Mouse (Mus musculus) cerebellum, postnatal 10 days (tissue): ENCODE results near the gene Fam193b.
"Not testable (repeated sequence)": the region's sequence is repeated elsewhere in the genome, so short reads cannot be mapped to it uniquely, and the experiment has no call there.

Experiments used
- DNase-seq, 2 experiments: peaks; one replicate each; pipeline ENCODE4 v3.0.0; 2021; ENCODE audit warnings: mixed read lengths in 2 of 2

The Fam193b gene

DNA sequence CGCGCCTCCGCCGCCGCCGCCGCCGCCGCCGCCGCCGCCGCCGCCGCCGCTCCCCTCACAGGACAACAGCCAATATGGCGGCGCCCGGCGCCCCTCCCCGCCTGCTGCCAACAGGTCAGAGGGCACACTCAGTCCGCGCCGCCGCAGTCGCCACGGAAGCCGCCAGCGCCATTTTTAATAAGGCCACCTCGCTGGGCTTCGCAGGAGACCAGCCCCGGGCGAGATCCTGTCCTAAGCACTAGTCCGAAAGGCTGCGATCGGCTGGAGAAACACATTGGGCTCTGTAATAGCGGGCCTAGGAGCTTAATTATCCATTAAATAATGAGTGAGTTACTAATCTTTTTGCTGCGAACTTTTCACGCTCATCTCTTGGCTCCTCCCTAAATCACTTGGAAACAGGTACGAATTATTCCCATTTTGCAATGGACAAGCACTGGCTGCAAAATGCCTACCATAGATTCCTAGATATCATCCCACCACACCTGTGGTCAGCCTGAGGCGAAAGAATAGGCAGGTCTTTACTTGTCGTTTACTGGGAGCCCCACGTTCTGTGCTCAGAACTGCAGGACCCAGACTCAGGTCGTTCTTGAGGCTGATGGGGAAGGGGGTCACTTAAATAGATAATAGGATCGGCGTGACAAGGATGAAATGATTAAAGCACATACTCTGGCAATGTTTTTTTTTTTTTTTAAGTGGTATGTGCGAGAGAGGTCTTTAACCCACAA lies at the start of gene Fam193b:
Fam193b (minus strand) TSS at position 94 of the 725 bp plus-strand sequence.
- DNase-seq = peak; percentile 97 to 98

DNA sequence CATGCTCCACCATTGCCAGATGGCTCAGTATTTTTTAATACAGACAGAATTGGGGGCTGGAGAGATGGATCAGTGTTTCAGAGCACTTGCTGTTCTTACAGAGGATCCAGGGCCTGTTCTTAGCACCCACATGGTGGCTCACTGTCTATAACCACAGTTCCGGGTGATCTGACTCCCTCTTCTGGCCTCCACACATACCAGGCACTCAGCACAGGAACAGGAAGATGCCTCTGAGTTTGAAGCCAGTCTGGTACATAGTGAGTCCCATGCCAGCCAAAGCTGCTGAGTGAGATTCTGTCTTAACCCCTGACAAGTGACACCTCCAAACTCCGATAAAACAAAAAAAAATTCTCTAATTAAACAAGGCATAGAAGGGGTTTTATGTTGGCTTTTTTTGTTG lies 49.4 kb upstream of the Fam193b start:
- no peak for DNase-seq

DNA sequence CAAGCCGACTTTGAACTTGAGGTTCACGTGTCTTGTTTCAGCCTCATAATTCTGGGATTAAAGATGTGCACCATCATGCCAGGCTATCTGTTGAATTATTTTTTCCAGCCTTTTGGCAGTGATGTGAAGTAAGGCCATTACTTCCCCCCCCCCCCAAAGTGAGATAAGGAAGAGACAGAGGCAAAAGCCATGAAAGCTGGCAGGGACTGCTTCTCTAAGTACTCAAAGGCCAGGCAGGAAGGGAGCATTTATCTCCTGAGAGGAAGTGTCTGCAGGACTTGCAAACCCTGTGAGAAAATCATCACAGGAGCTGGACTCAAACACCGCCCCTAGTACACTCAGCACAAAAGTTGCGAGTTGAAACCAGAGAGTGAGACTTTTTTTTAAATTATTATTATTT lies 48.4 kb upstream of the Fam193b start:
- DNase-seq = no peak

DNA sequence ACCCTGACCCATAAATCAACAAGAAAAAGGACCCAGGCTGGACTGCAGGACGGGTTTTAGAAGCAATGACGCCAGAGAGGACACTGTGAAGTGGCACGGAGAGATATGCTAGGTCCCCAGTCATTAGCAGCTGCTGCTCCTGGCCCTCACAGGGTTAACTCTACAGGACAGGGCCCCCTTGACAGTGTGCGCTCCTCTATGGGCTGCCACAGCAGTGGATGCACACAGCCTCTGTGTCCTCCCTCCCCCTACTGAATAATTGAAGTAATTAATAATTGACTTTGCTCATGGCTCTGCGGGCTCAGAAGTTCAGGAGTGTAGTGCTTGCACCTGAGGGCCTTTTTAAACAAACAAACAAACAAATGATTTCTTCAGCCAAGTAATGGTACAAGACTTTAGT lies 42.6 kb upstream of the Fam193b start:
- no peak for DNase-seq

DNA sequence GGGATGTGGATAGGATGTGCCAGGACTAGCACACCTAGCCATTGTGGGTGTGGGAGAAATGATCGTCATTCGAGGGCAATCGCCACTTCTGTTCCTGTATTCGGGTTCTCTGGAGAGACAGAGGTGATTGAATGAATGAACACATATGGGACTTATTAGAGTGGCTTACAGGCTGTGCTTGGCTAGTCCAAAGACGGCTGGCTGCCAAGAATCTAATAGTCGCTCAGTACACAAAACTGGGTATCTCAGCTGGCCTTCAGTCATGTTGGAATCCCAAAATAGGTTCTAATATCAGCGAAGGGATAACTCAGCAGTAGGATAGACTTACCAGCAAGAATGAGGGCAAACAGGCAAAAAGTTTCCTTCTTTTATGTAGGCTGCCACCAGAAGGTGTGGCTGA lies 41.1 kb upstream of the Fam193b start:
- DNase-seq = no peak

DNA sequence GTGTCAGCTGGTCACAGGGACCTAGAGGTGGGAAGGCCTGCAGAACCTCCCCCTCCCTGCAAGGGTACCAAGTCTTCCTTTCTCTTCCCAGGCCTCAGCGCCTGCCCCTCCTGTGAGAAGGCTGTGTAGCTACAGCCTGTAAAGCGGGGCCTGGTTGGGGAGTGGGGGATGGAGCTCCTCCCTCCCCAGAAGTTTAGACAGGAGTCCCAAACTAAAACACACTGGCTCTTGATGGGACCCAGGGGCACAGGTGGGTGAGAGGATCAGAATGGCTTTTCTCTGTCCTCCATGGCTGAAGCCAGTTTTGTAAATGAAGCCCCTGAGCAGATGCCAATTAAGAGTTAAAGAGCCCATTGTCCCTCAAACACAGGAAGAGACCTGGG lies 36.7 kb upstream of the Fam193b start:
- no peak for DNase-seq

DNA sequence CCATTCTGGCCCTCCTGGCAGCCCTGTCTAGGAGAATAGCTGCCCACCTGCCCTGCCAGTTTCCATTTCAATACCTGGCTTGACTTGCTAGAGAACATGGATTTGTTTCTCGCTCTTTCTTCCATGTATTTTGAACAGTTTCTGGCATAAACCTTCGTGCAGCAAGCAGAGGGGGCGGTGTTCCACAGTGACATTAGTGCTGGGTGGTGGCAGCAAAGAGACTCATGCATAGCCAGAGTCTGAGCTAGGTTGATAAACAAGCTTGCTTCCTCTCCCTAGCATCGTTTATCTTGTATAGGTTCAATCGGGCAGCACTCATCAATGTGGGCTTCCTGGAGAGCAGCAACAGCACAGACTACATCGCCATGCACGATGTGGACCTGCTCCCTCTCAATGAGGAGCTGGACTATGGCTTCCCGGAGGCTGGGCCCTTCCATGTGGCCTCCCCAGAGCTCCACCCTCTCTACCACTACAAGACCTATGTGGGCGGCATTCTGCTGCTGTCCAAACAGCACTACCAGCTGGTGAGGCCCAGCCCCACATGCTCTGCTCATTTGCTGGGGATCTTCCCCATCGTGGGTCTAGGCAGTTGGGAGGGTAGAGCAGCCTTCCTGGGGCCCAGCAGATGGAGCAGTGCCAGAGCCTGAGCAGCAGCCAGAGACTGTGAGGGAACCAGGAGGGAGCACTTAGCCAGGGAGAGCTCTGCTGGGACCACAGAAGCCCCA lies 36.1 kb upstream of the Fam193b start:
- DNase-seq = no peak

DNA sequence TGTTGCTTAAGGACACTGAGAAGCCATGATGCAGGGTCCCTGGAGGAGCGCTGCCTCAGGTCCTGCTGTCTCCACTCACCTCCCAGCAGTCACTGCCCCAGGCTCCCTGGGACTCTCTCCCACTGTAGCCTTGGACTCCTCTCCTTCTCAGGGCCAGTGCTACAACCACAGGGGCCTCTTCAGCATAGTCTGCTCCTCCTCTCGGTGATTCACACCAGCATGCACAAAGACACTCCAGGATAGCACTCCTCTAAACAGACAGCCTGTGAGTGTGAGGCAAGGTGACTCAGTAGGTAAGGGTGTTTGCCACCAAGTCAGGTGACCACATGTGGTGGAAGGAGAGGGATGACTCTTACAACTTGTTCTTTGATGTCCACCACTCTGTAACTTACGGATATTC lies 33.7 kb upstream of the Fam193b start:
- no peak for DNase-seq

DNA sequence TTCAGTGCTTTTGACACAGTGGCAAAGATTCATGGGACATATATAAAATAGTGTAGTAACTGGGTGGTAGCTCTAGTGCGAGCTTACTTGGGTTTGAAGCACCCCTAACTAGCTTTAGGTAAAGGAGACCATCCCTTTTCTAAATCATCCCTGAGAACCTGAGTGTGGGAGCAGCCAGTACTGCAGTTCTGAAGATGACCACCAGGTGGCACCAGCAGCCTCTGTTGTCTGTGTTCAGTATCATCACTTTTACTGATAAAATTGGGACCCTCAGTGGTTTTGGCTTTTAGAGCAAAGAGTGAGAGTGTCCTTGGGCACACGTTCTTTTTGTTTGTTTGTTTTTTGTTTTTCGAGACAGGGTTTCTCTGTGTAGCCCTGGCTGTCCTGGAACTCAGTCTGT lies 30.7 kb upstream of the Fam193b start:
- peak; percentile 94 to 97 for DNase-seq

DNA sequence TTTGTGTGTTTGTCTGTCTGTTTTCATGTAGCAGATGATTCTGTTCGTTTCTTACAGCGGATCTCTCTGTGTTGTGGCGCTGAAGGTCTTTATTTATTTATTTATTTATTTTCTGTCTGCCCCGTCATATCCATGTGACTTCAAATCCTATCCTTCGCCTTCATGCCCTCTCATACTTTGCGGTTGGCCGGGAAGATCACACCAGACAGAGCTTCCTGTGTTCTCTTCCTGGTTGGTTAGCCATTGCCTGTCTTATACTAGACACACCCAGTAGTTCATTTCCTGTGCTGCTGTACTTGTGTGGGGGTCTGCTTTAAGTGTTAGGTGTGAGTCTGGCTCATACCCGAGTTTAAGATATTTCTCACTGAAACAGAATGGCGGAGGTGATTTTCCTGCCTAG lies 29.7 kb upstream of the Fam193b start:
- no peak for DNase-seq

DNA sequence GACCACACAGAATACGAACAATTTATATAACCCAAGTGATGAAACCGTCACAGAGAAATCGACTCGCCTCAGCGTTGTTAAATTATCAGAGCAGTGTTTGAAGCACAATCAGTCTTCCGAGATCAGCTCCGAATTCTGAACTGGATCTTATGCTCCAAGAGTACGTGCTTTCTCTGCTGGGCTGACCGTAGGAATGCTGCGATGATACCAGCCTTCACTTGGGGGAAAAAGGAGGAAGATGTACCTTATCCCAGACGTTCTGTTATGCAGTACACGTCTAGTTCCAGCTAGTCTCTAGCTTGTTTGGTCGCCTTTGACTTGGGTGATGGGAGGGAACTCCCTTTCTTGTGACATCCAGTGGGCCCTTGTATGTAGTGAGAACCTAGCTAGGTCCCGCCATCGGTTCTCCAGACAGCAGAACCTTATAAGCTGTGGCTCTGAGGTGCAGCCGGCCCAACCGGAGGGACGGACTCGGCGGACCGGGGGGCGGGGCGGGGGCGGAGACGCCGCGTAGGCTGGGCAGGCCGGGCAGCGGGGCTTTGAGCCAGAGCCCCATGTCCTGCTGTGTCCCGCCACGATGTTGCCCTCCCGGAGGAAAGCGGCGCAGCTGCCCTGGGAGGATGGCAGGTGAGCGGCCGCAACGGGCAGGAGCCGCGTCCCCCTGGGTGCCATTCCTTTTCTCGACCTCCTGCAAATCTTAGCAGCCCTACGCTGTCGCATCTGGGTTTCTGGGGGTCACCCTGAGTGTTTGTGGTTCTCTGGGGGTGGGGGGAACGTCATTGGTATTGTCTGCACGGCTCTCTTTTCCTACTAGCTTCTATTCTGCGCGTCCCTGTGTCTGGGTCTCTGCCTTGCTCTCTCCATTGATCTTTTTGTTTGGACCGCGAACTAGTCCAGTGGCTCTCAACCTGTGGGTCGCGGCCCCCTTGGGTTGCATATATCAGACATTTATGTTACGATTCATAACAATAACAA lies 28.9 kb upstream of the Fam193b start, which contains the start of gene B4galt7:
B4galt7 (plus strand) TSS at position 331 of the 975 bp plus-strand sequence.
- peak; percentile 94 to 95 for DNase-seq

DNA sequence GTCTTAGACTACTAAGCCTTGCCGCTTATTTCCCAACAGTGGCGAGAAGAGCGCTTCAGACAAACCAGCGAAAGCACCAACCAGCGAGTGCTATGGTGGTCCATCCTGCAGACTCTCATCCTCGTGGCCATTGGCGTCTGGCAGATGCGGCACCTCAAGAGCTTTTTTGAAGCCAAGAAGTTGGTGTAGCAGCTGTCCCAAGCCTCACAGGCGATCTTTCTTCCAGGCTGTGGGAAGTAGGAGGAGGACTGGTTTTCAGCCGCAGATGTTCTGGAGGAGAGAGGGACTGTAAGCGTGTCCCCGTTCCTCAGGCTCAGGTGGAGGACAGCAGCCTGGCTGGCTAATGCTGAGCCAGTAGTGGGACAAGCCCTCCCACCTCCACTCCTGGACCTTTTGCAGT lies 25.9 kb upstream of the Fam193b start:
- no peak for DNase-seq

DNA sequence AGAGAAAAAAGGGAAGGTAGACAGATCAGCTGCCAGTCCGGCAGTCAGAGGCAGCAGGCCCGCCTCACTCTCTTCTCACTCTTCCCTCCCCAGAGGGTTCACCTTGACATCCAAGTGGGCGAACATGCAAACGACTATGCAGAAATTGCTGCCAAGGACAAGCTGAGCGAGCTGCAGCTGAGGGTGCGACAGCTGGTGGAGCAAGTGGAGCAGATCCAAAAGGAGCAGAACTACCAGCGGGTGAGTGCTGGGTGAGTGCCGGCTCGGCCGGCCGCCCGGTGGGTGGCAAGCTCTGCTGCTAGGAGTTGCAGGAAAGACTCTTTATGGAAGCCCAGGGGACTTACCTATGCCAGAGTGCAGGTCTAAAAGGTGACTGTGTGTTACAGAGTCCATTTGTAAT lies 24.5 kb upstream of the Fam193b start:
- peak; percentile 90 to 93 for DNase-seq

DNA sequence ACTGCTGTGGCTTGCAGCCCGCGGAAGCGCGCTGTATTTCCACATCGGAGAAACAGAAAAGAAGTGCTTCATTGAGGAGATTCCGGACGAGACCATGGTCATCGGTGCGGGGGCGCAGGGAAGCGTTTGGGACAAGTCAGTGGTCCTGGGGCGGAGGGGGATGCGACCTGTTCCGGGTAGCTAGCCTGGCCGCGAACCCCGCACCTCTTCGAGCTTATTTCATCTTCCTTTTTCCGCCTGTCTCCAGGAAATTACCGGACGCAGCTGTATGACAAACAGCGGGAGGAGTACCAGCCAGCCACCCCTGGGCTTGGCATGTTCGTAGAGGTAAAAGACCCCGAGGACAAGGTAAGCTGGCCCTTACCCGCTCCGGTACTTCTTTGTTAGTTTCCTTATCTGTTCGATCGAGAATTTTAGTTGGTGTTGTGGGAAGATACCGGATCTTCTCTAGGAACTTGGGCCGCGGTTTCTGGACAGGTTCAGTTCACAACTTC lies 22.4 kb upstream of the Fam193b start:
- DNase-seq = no peak

DNA sequence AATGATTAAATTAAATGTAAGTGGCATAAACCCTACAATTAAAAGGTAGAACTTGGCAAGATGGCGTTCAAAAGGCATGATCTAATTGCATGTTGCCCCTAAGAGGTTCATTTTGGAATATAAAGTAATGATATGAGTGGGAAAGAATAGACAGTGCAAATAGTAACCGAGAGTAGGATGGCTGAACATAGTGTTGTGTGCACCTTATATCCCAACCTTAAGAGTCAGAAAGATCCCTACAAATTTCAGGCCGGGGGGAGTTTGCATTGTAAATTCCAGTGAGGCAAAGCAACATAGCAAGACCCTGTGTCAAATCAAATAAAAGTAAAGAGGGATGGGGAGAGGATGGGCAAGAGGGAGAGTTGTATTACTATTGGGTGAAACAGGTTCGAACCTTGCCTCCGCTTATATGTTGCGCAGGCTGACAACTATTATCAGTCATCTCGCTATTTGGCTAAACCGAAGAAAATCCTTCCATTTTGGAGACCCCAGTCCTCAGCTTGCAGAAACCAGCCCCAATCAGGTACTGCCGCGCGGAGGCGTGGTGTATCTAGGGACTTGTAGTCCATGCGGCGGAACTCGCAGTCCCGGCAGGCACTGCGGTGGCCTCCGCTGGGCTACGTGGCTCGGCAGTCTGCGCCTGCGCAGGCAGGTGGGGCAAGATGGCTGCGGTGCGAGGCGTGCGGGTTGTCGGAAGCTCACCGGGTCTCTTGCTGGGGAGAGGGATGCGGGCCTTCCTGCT lies 21.8 kb upstream of the Fam193b start:
- DNase-seq = peak; percentile 97 to 99

DNA sequence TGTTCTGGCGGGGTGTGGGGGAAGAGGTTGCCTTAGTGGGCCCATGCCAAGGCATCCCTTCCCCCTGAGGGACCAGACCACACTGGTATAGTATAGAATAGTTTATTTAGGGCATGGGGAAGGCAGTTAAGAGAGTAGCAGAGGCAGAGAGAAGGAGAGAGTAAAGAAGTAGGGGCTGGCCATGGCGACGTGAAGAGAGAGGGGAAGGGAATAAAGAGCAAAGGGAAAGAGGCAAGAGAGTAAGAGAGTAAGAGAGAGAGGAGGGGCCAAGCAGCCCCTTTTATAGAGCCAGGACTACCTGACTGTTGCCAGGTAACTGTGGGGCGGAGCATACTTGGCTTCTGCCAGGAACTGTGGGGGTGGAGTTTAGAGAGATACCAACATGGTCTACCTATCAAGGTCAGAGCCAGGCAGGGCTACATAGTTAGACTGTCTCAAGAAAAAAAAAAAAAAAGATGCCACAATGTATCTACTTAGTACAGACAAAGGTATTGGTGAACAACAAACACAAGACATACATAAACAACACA lies 21.1 kb upstream of the Fam193b start:
- peak; percentile 45 to 46 for DNase-seq

DNA sequence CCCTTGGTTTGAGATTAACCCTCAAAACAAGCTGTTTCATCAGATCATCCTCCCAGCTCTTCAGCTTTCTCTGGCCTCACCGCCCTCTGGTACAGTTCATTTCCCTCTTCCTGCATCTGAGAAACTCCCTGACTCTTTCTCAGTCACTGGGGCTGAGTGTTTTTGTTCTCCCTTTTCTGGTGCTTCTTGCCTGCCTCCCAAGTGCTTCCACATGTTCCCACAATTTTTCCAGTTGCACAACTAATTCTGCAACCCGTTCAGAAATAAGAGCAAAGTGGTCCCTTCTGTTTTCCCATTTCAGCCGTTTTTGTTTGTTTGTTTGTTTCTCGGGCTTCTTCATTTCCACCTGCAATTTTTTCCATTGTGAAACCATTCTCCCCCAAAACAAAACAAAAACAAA lies 7.2 kb upstream of the Fam193b start:
- no peak for DNase-seq

DNA sequence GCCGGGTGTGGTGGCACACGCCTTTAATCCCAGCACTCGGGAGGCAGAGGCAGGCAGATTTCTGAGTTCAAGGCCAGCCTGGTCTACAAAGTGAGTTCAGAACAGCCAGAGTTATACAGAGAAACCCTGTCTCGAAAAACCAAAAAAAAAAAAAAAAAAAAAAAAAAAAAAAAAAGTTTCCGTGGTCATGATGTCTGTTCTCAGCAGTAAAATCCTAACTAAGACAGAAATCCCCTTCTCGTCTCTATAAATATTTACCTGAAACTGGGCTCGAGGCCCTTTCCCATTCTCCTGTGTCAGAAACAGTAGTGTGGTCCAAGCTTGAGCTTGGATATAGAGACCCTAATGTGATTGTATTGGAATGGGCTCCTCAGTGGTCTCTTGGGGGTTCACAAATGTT lies 6.0 kb upstream of the Fam193b start:
- not testable (repeated sequence) for DNase-seq

DNA sequence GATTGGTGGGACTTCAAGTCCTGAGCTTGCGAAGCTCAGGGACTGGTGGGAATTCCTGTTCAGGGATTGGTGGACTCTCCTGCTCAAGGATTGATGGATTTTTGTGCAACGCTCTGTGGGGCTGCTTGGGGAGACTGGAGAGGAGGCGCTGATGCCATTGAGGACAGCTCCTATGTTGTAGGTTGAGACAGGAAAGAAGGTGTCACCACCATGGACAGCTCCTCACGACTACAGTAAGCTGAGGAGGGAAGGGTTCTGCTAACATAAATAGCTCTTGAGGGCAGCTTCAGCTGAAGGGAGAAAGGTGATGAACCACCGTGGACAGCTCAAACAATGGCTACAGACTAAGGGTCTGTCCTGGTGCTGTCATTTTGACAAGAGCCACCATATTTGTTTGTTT lies 5.0 kb upstream of the Fam193b start:
- no peak for DNase-seq

DNA sequence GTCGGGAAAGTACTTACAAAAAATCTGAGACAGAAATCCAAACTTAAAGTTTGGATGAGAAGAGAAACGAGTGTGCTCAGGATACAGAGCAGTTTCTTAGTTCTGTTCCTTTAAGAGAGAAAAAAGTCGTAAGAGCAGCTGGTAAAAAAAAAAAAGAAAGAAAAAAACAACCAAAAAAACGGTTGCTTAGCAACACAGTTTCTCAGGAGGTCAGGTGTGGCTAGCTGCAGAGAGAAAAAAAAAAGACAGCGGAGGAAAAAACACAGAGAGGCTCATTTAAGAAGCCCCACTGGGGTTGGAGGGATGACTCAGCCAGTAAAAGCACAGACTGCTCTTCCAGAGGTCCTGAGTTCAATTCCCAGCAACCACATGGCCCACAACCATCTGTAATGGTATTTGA lies 3.4 kb upstream of the Fam193b start:
- DNase-seq = no peak

DNA sequence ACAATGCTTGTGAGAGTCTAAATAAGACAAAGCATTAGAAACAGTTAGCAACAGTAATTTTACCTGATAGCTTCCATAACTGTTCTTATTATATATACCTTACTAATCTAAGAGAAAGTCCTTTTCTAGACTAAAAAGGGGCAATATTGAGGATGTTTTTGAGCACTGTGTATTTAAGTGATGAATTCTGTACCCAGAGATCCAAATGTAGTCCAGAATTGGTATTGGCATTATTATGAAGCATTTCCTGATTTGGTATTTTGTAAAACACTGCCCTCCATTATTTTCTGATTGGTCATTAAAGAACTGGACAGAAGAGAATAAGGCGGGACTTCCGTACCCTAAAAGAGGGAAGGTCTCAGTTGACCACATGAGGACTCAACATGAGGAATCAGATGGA lies 2.5 kb upstream of the Fam193b start, which contains the start of gene Tmed9:
Tmed9 (plus strand) TSS at position 301 of the 400 bp plus-strand sequence.
- DNase-seq = no peak

DNA sequence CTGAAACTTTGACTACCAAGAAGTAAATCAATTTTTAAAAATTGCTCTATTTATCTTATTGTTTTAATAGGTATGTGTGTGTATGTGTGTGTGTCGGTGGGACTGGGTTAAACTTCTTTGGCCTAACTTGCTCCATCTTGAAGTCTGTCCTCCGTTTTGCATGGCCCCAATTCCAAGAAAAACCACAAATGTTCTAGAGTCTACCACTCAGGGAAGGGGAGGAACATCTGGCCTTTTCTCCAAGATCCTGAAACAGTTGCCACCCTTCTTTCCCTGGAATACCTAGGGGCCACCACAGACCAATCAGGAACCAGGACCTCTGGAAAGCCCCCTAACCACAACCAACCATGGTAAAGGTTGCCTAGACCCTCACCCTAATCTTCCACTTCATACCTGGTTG lies 1.1 kb upstream of the Fam193b start:
- no peak for DNase-seq
